Mouse (Mus musculus) liver, embryonic 11.5 days (tissue): ENCODE data around the gene Gabbr2. TPM values are rescaled to one million over a fixed set of nuclear protein-coding genes. Genes with fewer than 3 reads are reported as not detected.

Experiments used
- ATAC-seq: fragments of 200-750 bp; cut with Nextera tagmentation; replicated peaks from 2 replicates; pipeline ENCODE4 v1.8.0; 2017; ENCODE audit warnings: moderate number of reproducible peaks, mild to moderate bottlenecking, moderate TSS enrichment, moderate library complexity; ENCODE audit not compliant: low FRiP score
- DNase-seq: peaks from one replicate; pipeline ENCODE4 v3.0.0-alpha.2; 2017; ENCODE audit warnings: low spot score
- H3K27ac ChIP-seq: fragments of 300-500 bp; sonication (generic); 2 replicates; pipeline ENCODE4 v1.5.1; 2014; ENCODE audit warnings: mild to moderate bottlenecking, low read depth, low read length, control low read depth
- H3K27me3 ChIP-seq: fragments of 300-500 bp; sonication (generic); replicated peaks from 2 replicates; pipeline ENCODE4 v1.6.1; 2014; ENCODE audit warnings: low read length, mixed read lengths; ENCODE audit not compliant: control insufficient read depth, insufficient read depth
- H3K36me3 ChIP-seq: fragments of 300-500 bp; sonication (generic); 2 replicates; pipeline ENCODE4 v1.6.1; 2014; ENCODE audit warnings: mild to moderate bottlenecking, low read length, moderate library complexity, mixed read lengths; ENCODE audit not compliant: control insufficient read depth, insufficient read depth
- H3K4me1 ChIP-seq: fragments of 300-500 bp; sonication (generic); replicated peaks from 2 replicates; pipeline ENCODE4 v1.6.1; 2014; ENCODE audit warnings: low read length, mixed read lengths; ENCODE audit not compliant: control insufficient read depth, insufficient read depth
- H3K4me2 ChIP-seq: fragments of 300-500 bp; sonication (generic); 2 replicates; pipeline ENCODE4 v1.6.1; 2014; ENCODE audit warnings: mild to moderate bottlenecking, control low read depth, moderate library complexity
- H3K4me3 ChIP-seq: fragments of 300-500 bp; sonication (generic); 2 replicates; pipeline ENCODE4 v1.5.1; 2014; ENCODE audit warnings: low read depth, low read length, control low read depth
- H3K9ac ChIP-seq: fragments of 300-500 bp; sonication (generic); 2 replicates; pipeline ENCODE4 v1.6.1; 2014; ENCODE audit warnings: low read depth, low read length, control low read depth
- H3K9me3 ChIP-seq: fragments of 300-500 bp; sonication (generic); 2 replicates; pipeline ENCODE4 v1.6.1; 2016; ENCODE audit warnings: low read length, inconsistent platforms, mixed read lengths; ENCODE audit not compliant: control insufficient read depth
- WGBS: fragments of 180-500 bp; shearing (Covaris S2); extraction: QIAGEN DNeasy Blood & Tissue Kit; methylation state at CpG from one replicate; pipeline ENCODE4 v1.1.7; 2014; 5-methylcytosine and 5-hydroxymethylcytosine counted together
- polyA plus RNA-seq: library from polyadenylated mRNA; unstranded; fragments of >200 nt; fragmentation: Nextera tagmentation; extraction: Ambion mirVana; gene quantifications from 2 replicates; pipeline ENCODE4 v1.2.1, GENCODE M21; 2014

Gabbr2 gene
- polyA plus RNA-seq, 1 experiment from 2014 or later: 0.19 TPM

- no peak overlapping the region for H3K27ac ChIP-seq
- no peak overlapping the region for H3K9ac ChIP-seq
- no peaks in the 10 kb centered on the region for H3K4me1 ChIP-seq
- no peak overlapping the region for H3K4me2 ChIP-seq
- DNase-seq (no peak), ATAC-seq (no peak)
- H3K4me3 ChIP-seq: no peak overlapping the region
- WGBS: 87% methylated on average over 7 of the region's 7 CpGs
- H3K27me3 ChIP-seq: no peaks in the 10 kb centered on the region
- H3K36me3 ChIP-seq: no peaks in the 10 kb centered on the region
- H3K9me3 ChIP-seq: no peaks in the 10 kb centered on the region
Measured at GRCm38 (mm10) chr4:46957955-46958354, 33.7 kb downstream of the Gabbr2 start.

DNA sequence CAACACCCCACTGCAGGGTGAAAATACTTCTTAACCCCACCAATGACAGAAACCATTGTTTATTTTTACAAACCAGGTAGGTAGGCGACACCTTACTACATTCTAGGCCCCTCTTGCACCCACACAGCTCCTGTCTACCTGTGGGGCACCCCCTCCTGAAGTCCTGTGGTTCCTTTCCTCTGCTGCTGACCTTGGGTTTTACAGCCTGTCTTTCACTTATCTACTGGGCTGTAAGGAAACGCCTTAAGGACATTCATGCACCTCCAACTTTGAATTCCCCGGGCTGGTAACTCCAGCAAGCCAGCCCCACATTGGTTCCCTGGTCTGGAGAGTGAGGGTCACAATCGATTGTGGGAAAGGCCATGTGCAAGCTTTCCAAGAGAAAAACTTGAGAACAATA, 34.7 kb downstream of the Gabbr2 start:
- no peak for ATAC-seq
- Histone ChIP-seq H3K4me3 (no peak overlapping the region), H3K9me3 (no peaks in the 10 kb centered on the region), H3K4me1 (no peaks in the 10 kb centered on the region), H3K36me3 (no peaks in the 10 kb centered on the region), H3K9ac (no peak overlapping the region), H3K4me2 (no peak overlapping the region), H3K27me3 (no peaks in the 10 kb centered on the region), H3K27ac (no peak overlapping the region)
- no peak for DNase-seq
- WGBS: 62% methylated on average over 4 of the region's 4 CpGs

DNA sequence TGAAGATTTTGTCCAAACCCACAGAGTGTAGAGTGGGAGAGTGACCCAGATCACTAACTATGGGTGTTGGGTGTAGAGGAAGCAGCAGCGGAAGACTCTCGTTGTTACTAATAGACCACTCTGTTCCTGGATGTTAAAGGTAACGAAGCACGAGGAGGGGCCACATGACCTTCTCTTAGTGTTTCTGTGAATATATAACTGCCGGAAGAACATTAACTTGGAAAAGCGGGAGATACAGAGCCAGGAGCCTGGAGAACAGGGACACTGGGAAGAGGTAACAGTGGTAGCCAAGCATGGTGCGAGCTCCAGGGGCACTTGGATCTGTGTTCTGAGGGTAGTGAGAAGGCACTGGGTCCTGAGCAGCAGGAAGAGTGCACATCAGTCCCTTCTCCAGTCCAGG, 38.7 kb downstream of the Gabbr2 start:
- DNase-seq (no peak), ATAC-seq (no peak)
- Histone ChIP-seq H3K27me3 (no peaks in the 10 kb centered on the region), H3K9me3 (no peaks in the 10 kb centered on the region), H3K9ac (no peak overlapping the region), H3K4me1 (no peaks in the 10 kb centered on the region), H3K36me3 (no peaks in the 10 kb centered on the region), H3K4me2 (no peak overlapping the region), H3K4me3 (no peak overlapping the region), H3K27ac (no peak overlapping the region)
- WGBS: 84% methylated on average over 7 of the region's 7 CpGs

DNA sequence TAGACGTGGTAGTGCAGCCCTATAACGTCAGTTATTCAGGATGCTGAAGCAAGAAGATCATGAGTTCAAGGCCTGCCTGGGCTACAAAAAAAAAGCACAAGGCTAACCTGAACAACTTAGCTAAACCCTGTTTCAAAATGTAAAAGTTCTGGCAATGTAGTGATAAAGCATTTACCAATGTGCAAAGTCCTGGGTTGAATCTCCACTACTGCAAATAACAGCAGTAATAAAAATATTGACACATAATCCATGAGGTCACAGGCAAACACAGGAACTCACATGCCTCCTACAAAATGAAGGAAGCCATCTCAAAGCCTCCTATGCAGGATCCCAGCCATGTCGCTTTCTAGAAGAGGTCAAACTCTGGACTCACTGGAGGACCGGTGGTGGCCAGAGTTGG, 39.1 kb downstream of the Gabbr2 start:
- Histone ChIP-seq H3K27ac (no peak overlapping the region), H3K4me1 (no peaks in the 10 kb centered on the region), H3K36me3 (no peaks in the 10 kb centered on the region), H3K9me3 (no peaks in the 10 kb centered on the region), H3K4me2 (no peak overlapping the region), H3K4me3 (no peak overlapping the region), H3K9ac (no peak overlapping the region), H3K27me3 (no peaks in the 10 kb centered on the region)
- no peak for ATAC-seq
- WGBS: 79% methylated on average over 4 of the region's 4 CpGs
- no peak for DNase-seq

GRCm38 (mm10) chr4:46934291-46934690, 57.4 kb downstream of the Gabbr2 start:
- Histone ChIP-seq H3K27ac (no peak overlapping the region), H3K27me3 (peaks cover 4% of the 10 kb centered on the region; the same call in 1 of the 2 replicates), H3K9me3 (no peaks in the 10 kb centered on the region), H3K9ac (no peak overlapping the region), H3K36me3 (no peaks in the 10 kb centered on the region), H3K4me1 (no peaks in the 10 kb centered on the region), H3K4me2 (no peak overlapping the region), H3K4me3 (no peak overlapping the region)
- ATAC-seq: no peak
- 68% methylated on average over 3 of the region's 3 CpGs for WGBS
- no peak for DNase-seq

DNA sequence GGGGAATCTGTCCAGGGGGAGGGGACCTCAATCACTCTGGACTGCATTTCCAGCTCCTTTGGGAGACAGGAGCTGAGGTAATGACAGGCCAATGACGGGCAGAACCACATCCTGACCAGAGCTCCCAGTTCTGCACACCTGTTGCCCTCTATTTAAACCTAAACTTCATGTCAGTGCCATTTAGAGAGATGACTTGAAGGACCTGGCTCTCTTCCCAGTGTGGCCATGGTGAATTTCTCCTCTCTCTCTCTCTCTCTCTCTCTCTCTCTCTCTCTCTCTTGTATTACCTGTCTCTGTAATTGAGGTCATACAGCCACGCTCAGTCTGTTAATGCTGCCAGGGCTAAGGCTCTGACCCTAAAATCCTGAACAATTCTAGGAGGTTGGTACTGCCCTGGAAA, 58.1 kb downstream of the Gabbr2 start:
- Histone ChIP-seq H3K9ac (no peak overlapping the region), H3K27me3 (peaks cover 4% of the 10 kb centered on the region; the same call in 1 of the 2 replicates), H3K9me3 (no peaks in the 10 kb centered on the region), H3K4me1 (no peaks in the 10 kb centered on the region), H3K4me3 (no peak overlapping the region), H3K27ac (no peak overlapping the region), H3K4me2 (no peak overlapping the region), H3K36me3 (no peaks in the 10 kb centered on the region)
- WGBS: 69% methylated on average over 2 of the region's 2 CpGs
- no peak for DNase-seq
- no peak for ATAC-seq

- WGBS: 74% methylated on average over 9 of the region's 9 CpGs
- peaks cover 3% of the 10 kb centered on the region; the same call in 1 of the 2 replicates for H3K4me1 ChIP-seq
- DNase-seq (no peak), ATAC-seq (no peak)
- H3K27ac ChIP-seq: no peak overlapping the region
- H3K9ac ChIP-seq: no peak overlapping the region
- H3K4me2 ChIP-seq: no peak overlapping the region
- no peaks in the 10 kb centered on the region for H3K9me3 ChIP-seq
- no peaks in the 10 kb centered on the region for H3K36me3 ChIP-seq
- H3K4me3 ChIP-seq: no peak overlapping the region
- H3K27me3 ChIP-seq: peaks cover 4% of the 10 kb centered on the region; the same call in 1 of the 2 replicates
Measured at GRCm38 (mm10) chr4:46931706-46932397, 59.8 kb downstream of the Gabbr2 start.

DNA sequence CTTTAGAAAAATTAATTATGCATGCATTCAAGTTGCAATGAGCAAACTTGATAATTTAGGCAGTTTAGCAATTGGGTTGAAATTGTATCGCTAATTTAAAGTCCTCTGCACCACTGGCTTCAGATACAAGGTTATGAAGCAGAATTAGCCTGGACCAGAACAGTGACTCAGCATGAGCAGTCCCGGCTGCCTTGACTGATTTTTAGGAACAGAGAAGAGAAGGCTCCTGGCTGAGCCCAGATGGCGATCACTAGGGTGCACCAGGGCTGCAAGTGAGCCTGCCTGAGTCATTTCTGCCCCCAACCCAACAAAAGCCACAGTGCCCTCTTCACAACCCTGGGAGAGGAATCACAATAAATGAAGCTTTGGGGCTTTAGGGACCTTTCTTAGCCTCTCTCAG, 63.6 kb downstream of the Gabbr2 start:
- no peak for DNase-seq
- 39% methylated on average over 3 of the region's 3 CpGs for WGBS
- Histone ChIP-seq H3K27me3 (peaks cover under 1% of the 10 kb centered on the region; the same call in 1 of the 2 replicates), H3K9ac (no peak overlapping the region), H3K27ac (no peak overlapping the region), H3K4me1 (peaks cover 3% of the 10 kb centered on the region; the same call in 1 of the 2 replicates), H3K4me3 (no peak overlapping the region), H3K4me2 (no peak overlapping the region), H3K9me3 (no peaks in the 10 kb centered on the region), H3K36me3 (no peaks in the 10 kb centered on the region)
- ATAC-seq: no peak

DNA sequence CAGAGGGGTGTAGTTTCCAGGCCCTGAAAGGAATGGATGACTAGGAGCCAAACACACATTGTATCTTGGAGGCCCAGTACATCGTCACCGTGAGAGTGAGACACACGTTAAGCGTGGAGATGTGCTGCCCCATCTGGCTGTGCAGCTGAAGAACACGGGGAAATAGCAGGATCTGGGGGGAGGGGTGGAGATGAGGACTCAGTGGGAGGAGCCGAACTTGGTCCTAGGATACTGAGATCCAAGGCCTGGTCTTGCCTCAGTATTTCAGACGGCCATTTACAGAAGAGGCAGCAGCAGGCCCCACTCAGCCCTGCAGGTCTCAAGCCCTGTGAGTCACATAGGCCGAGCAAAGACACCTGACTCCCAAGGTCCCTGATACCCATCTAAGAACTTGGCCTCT, 72.5 kb downstream of the Gabbr2 start:
- H3K4me3 ChIP-seq: no peak overlapping the region
- H3K27me3 ChIP-seq: no peaks in the 10 kb centered on the region
- no peak overlapping the region for H3K4me2 ChIP-seq
- H3K4me1 ChIP-seq: no peaks in the 10 kb centered on the region
- 68% methylated on average over 8 of the region's 8 CpGs for WGBS
- no peak overlapping the region for H3K27ac ChIP-seq
- ATAC-seq (no peak), DNase-seq (no peak)
- no peaks in the 10 kb centered on the region for H3K36me3 ChIP-seq
- H3K9ac ChIP-seq: no peak overlapping the region
- no peaks in the 10 kb centered on the region for H3K9me3 ChIP-seq
